20 mouse cellular contexts compared by ENCODE assay signal in genomic region chr7:98358016-98358415, GRCm38 (mm10). TPM values are rescaled to one million over a fixed set of nuclear protein-coding genes. Genes with fewer than 3 reads are reported as not detected.
A peak's percentile ranks its signal among the peaks of the same experiment; 100 is the strongest.
DNase-seq lines count a peak whose midpoint lies in the region; ATAC-seq and TF ChIP-seq lines count a peak whose summit lies in the region.
"Had no signal": no experiment of that assay in that cellular context is flagged by ENCODE, and none has a peak within 500 bp of the region (broad histone marks: within the 10 kb centered on the region; RNA-seq: fewer than 3 reads in every experiment).

No protein-coding gene starts in this region.

- ATAC-seq in heart, embryonic 12.5 days (ENCODE audit: insufficient number of reproducible peaks, low FRiP score): no peak
- no peak for ATAC-seq in granulocyte monocyte progenitor cell, adult 5-6 weeks (replicated peaks; ENCODE audit: poor library complexity, severe bottlenecking)
- ATAC-seq: lung, postnatal 0 days had no signal

- no peak for TF ChIP-seq CTCF in embryonic fibroblast, embryonic 13.5 days (IDR thresholded peaks at IDR 0.05; ENCODE audit: borderline replicate concordance, insufficient read depth, low read length)

- H3K36me3 ChIP-seq in heart, embryonic 12.5 days: no peaks in the 10 kb centered on the region
- peaks cover 14% of the 10 kb centered on the region for H3K36me3 ChIP-seq in embryonic facial prominence, embryonic 10.5 days (replicated peaks)

- H3K4me1 ChIP-seq in heart, embryonic 12.5 days (replicated peaks): peaks cover 54% of the 10 kb centered on the region
- peaks cover 86% of the 10 kb centered on the region for H3K4me1 ChIP-seq in embryonic facial prominence, embryonic 10.5 days
- H3K4me1 ChIP-seq in embryonic fibroblast, embryonic 13.5 days (ENCODE audit: control insufficient read depth, insufficient read depth, low read length): peaks cover 17% of the 10 kb centered on the region

- H3K9me3 ChIP-seq in heart, embryonic 12.5 days (replicated peaks): no peaks in the 10 kb centered on the region
- H3K9me3 ChIP-seq in embryonic facial prominence, embryonic 10.5 days: no peaks in the 10 kb centered on the region

- H3K4me2 ChIP-seq in heart, embryonic 12.5 days: no peak overlapping the region

- 0 out of 2 replicates have a peak overlapping the region, but pooled peaks have one; percentile 14 for H3K9ac ChIP-seq in heart, embryonic 12.5 days
- H3K9ac ChIP-seq: liver, embryonic 14.5 days had no signal

- 73% methylated on average over 1 of the region's 1 CpGs for WGBS in heart, embryonic 12.5 days
- WGBS in embryonic facial prominence, embryonic 10.5 days: 77% methylated on average over 1 of the region's 1 CpGs

- no peak for DNase-seq in heart, adult 9 months (ENCODE audit: low spot score in 2 of 2)
- DNase-seq in kidney, postnatal 36 days: peak; percentile 49 to 51
- no peak for DNase-seq in kidney, postnatal 4 days
- no peak for DNase-seq in embryonic facial prominence, embryonic 10.5 days (ENCODE audit: low spot score)
- no peak for DNase-seq in urinary bladder, postnatal 10 days (ENCODE audit: low spot score)
- DNase-seq: adrenal gland, postnatal 25 days; B cell, adult 2 months; cerebellum, adult 8-10 months; gastrocnemius, postnatal 10 days; heart, adult 2 months; thymus, postnatal 14 days had no signal

- TF ChIP-seq POLR2A in embryonic fibroblast, embryonic 13.5 days (IDR thresholded peaks at IDR 0.05; ENCODE audit: low read depth, low read length): no peak

- H3K27ac ChIP-seq in heart, embryonic 12.5 days (ENCODE audit: poor library complexity, severe bottlenecking): no peak overlapping the region
- no peak overlapping the region for H3K27ac ChIP-seq in embryonic facial prominence, embryonic 10.5 days (replicated peaks)
- no peak overlapping the region for H3K27ac ChIP-seq in embryonic fibroblast, embryonic 13.5 days (ENCODE audit: insufficient read depth, low read length)
- H3K27ac ChIP-seq: heart, adult 2 months; kidney, postnatal 0 days; liver, embryonic 14.5 days had no signal

- no peaks in the 10 kb centered on the region for H3K27me3 ChIP-seq in heart, embryonic 12.5 days (replicated peaks)
- no peaks in the 10 kb centered on the region for H3K27me3 ChIP-seq in embryonic facial prominence, embryonic 10.5 days (replicated peaks; ENCODE audit: low read depth, poor library complexity, severe bottlenecking)

- H3K4me3 ChIP-seq in heart, embryonic 12.5 days: no peak overlapping the region
- H3K4me3 ChIP-seq in embryonic facial prominence, embryonic 10.5 days: peak overlapping the region; percentile 8; the same call in 1 of the 2 replicates
- 0 out of 2 replicates have a peak overlapping the region, but pooled peaks have one; percentile 94 for H3K4me3 ChIP-seq in embryonic fibroblast, embryonic 13.5 days (ENCODE audit: insufficient read depth, low read length)
- H3K4me3 ChIP-seq: heart, adult 2 months had no signal

RNA-seq across cellular contexts. Expression of gene Tsku, which starts 3.1 kb away (rescaled TPM):
- polyA plus RNA-seq in heart, embryonic 12.5 days (2016; fragmentation: Nextera tagmentation; extraction: Ambion mirVana): 6.3 and 7.0 TPM in 2 replicates
- 9.7 and 10.9 TPM in 2 replicates for polyA plus RNA-seq in embryonic facial prominence, embryonic 10.5 days (2016; fragmentation: Nextera tagmentation; extraction: Ambion mirVana)
- polyA plus RNA-seq in embryonic fibroblast, embryonic 13.5 days (2011; ENCODE audit: insufficient read length, low read depth, missing spikeins): 63.1 and 77.5 TPM in 2 replicates
- total RNA-seq in granulocyte monocyte progenitor cell, adult 5-6 weeks (2014; fragmentation: Nextera tagmentation): 0.43 TPM in 1 of 2 replicates, not detected in the other
- not detected in 2 replicates for total RNA-seq in granulocyte monocyte progenitor cell, adult 5-6 weeks (2017)
- total RNA-seq: megakaryocyte progenitor cell, adult 5-6 weeks; monocyte, adult 5-6 weeks; neutrophil, adult 5-6 weeks had no signal

RNA-seq across cellular contexts. Expression of gene Acer3, which starts 37.0 kb away (rescaled TPM):
- polyA plus RNA-seq in heart, embryonic 12.5 days (2016; fragmentation: Nextera tagmentation; extraction: Ambion mirVana): 22.9 and 23.2 TPM in 2 replicates
- 18.0 and 21.3 TPM in 2 replicates for polyA plus RNA-seq in embryonic facial prominence, embryonic 10.5 days (2016; fragmentation: Nextera tagmentation; extraction: Ambion mirVana)
- 26.2 and 40.3 TPM in 2 replicates for polyA plus RNA-seq in embryonic fibroblast, embryonic 13.5 days (2011; ENCODE audit: insufficient read length, low read depth, missing spikeins)
- total RNA-seq in granulocyte monocyte progenitor cell, adult 5-6 weeks (2014; fragmentation: Nextera tagmentation): 42.7 and 49.6 TPM in 2 replicates
- total RNA-seq in granulocyte monocyte progenitor cell, adult 5-6 weeks (2017): 42.1 and 48.8 TPM in 2 replicates

Comparison
In these comparisons a context has a peak if more than half of its experiments do, and no peak if none do; other contexts are left out.
1. DNase-seq: peak in kidney, postnatal 36 days (2 of 2); none in heart, adult 9 months (0 of 2), kidney, postnatal 4 days (0 of 2), embryonic facial prominence, embryonic 10.5 days (single experiment) and urinary bladder, postnatal 10 days (single experiment).